Mouse (Mus musculus) telencephalon, adult 2 months (tissue): ENCODE data around the gene Numa1.
"Not testable (repeated sequence)": the region's sequence is repeated elsewhere in the genome, so short reads cannot be mapped to it uniquely, and the experiment has no call there.

Experiments used
- DNase-seq: peaks from one replicate; pipeline ENCODE4 v3.0.0-alpha.2; 2011; ENCODE audit warnings: low read depth, low spot score

The Numa1 gene

GRCm38 (mm10) chr7:101936996-101937395 is 3.1 kb downstream of the Numa1 start:
- no peak for DNase-seq

GRCm38 (mm10) chr7:101937569-101937968 is 3.7 kb downstream of the Numa1 start:
- no peak for DNase-seq

- DNase-seq, result no peak
Observed at GRCm38 (mm10) chr7:101938348-101938747, 4.4 kb downstream of the Numa1 start.

GRCm38 (mm10) chr7:101939758-101940157 is 5.8 kb downstream of the Numa1 start:
- DNase-seq, result no peak

- DNase-seq, result not testable (repeated sequence)
Observed at GRCm38 (mm10) chr7:101949008-101949407, 15.1 kb downstream of the Numa1 start.

- no peak for DNase-seq
Observed at GRCm38 (mm10) chr7:101951648-101952047, 17.7 kb downstream of the Numa1 start.

- DNase-seq, result no peak
Observed at GRCm38 (mm10) chr7:101952098-101952497, 18.2 kb downstream of the Numa1 start.

- peak; percentile 73 for DNase-seq
Observed at GRCm38 (mm10) chr7:101954163-101954562, 20.3 kb downstream of the Numa1 start.

- no peak for DNase-seq
Observed at GRCm38 (mm10) chr7:101955276-101955675, 21.4 kb downstream of the Numa1 start.

- no peak for DNase-seq
Observed at GRCm38 (mm10) chr7:101955862-101956261, 22.0 kb downstream of the Numa1 start.

- DNase-seq, result no peak
Observed at GRCm38 (mm10) chr7:101956481-101956880, 22.6 kb downstream of the Numa1 start.

- DNase-seq, result no peak
Observed at GRCm38 (mm10) chr7:101956911-101957310, 23.0 kb downstream of the Numa1 start.

GRCm38 (mm10) chr7:101962829-101963228 is 28.9 kb downstream of the Numa1 start:
- no peak for DNase-seq

GRCm38 (mm10) chr7:101963621-101964020 is 29.7 kb downstream of the Numa1 start:
- DNase-seq, result no peak

- DNase-seq, result no peak
Observed at GRCm38 (mm10) chr7:101964551-101964950, 30.6 kb downstream of the Numa1 start.

- no peak for DNase-seq
Observed at GRCm38 (mm10) chr7:101965606-101966005, 31.7 kb downstream of the Numa1 start.

- no peak for DNase-seq
Observed at GRCm38 (mm10) chr7:101967256-101967655, 33.3 kb downstream of the Numa1 start.

- no peak for DNase-seq
Observed at GRCm38 (mm10) chr7:101968751-101969150, 34.8 kb downstream of the Numa1 start.

GRCm38 (mm10) chr7:101969694-101970428 is 36.0 kb downstream of the Numa1 start:
- peak; percentile 62 for DNase-seq

- DNase-seq, result peak; percentile 84
Observed at GRCm38 (mm10) chr7:101970429-101970775, 36.5 kb downstream of the Numa1 start.

- DNase-seq, result peak; percentile 75
Observed at GRCm38 (mm10) chr7:101970821-101971461, 37.0 kb downstream of the Numa1 start.

GRCm38 (mm10) chr7:101971721-101972120 is 37.8 kb downstream of the Numa1 start:
- DNase-seq, result no peak

GRCm38 (mm10) chr7:101973730-101974129 is 39.8 kb downstream of the Numa1 start:
- no peak for DNase-seq
